Mouse (Mus musculus) forebrain, embryonic 10.5 days (tissue): ENCODE results near the gene Afmid. TPM values are rescaled to one million over a fixed set of nuclear protein-coding genes. Genes with fewer than 3 reads are reported as not detected.
"Not testable (repeated sequence)": the region's sequence is repeated elsewhere in the genome, so short reads cannot be mapped to it uniquely, and the experiment has no call there.

Experiments
- DNase-seq: peaks from one replicate; pipeline ENCODE4 v3.0.0-alpha.2; 2017; ENCODE audit warnings: low spot score; ENCODE audit errors: extremely low spot score
- H3K27ac ChIP-seq: fragments of 300-500 bp; sonication (generic); 2 replicates; pipeline ENCODE4 v1.5.1; 2016; ENCODE audit warnings: mild to moderate bottlenecking
- H3K27me3 ChIP-seq: fragments of 300-500 bp; sonication (generic); 2 replicates; pipeline ENCODE4 v1.6.1; 2016; ENCODE audit warnings: mild to moderate bottlenecking; ENCODE audit not compliant: poor library complexity, severe bottlenecking
- H3K36me3 ChIP-seq: fragments of 300-500 bp; sonication (generic); replicated peaks from 2 replicates; pipeline ENCODE4 v1.6.1; 2016; ENCODE audit warnings: mild to moderate bottlenecking, moderate library complexity
- H3K4me1 ChIP-seq: fragments of 300-500 bp; sonication (generic); 2 replicates; pipeline ENCODE4 v1.6.1; 2016
- H3K4me3 ChIP-seq: fragments of 300-500 bp; sonication (generic); 2 replicates; pipeline ENCODE4 v1.5.1; 2016; ENCODE audit warnings: mild to moderate bottlenecking, moderate library complexity
- H3K9me3 ChIP-seq: fragments of 300-500 bp; sonication (generic); 2 replicates; pipeline ENCODE4 v1.6.1; 2016; ENCODE audit warnings: mild to moderate bottlenecking, moderate library complexity
- WGBS: fragments of 180-500 bp; shearing (Covaris S2); methylation state at CpG from one replicate; pipeline ENCODE4 v1.1.7; 2016; 5-methylcytosine and 5-hydroxymethylcytosine counted together
- polyA plus RNA-seq: library from polyadenylated mRNA; unstranded; fragments of >200 nt; fragmentation: Nextera tagmentation; extraction: Ambion mirVana; gene quantifications from 2 replicates; pipeline ENCODE4 v1.2.1, GENCODE M21; 2016

Gene Afmid
- polyA plus RNA-seq, 1 experiment from 2014 or later: 4.0 TPM

GRCm38 (mm10) chr11:117799174-117799573, 26.6 kb upstream of the Afmid start:
- peak overlapping the region; percentile 27; the same call in 1 of the 2 replicates for H3K4me3 ChIP-seq

GRCm38 (mm10) chr11:117800038-117800437, 25.7 kb upstream of the Afmid start:
- Histone ChIP-seq H3K4me3 (no peak overlapping the region), H3K27ac (no peak overlapping the region), H3K27me3 (peaks cover 6% of the 10 kb centered on the region; the same call in 1 of the 2 replicates), H3K4me1 (peaks cover 20% of the 10 kb centered on the region), H3K9me3 (no peaks in the 10 kb centered on the region), H3K36me3 (no peaks in the 10 kb centered on the region)
- 90% methylated on average over 7 of the region's 7 CpGs for WGBS
- no peak for DNase-seq

More at GRCm38 (mm10) chr11:117799174-117799573, 26.6 kb upstream of the Afmid start:
- DNase-seq: no peak
- H3K9me3 ChIP-seq: no peaks in the 10 kb centered on the region
- peaks cover 21% of the 10 kb centered on the region for H3K4me1 ChIP-seq
- no peaks in the 10 kb centered on the region for H3K36me3 ChIP-seq
- 72% methylated on average over 5 of the region's 5 CpGs for WGBS
- H3K27ac ChIP-seq: no peak overlapping the region
- H3K27me3 ChIP-seq: peaks cover 7% of the 10 kb centered on the region

GRCm38 (mm10) chr11:117801650-117802049, 24.1 kb upstream of the Afmid start:
- Histone ChIP-seq H3K27me3 (peaks cover 10% of the 10 kb centered on the region; the same call in 1 of the 2 replicates), H3K27ac (no peak overlapping the region), H3K4me1 (peaks cover 24% of the 10 kb centered on the region), H3K9me3 (no peaks in the 10 kb centered on the region), H3K36me3 (no peaks in the 10 kb centered on the region), H3K4me3 (no peak overlapping the region)
- DNase-seq: no peak
- WGBS: 82% methylated on average over 7 of the region's 7 CpGs

- H3K4me1 ChIP-seq: peaks cover 10% of the 10 kb centered on the region; the same call in 1 of the 2 replicates
- H3K27ac ChIP-seq: no peak overlapping the region
- H3K36me3 ChIP-seq: no peaks in the 10 kb centered on the region
- 0 out of 2 replicates have a peak, but pooled peaks cover 4% of the 10 kb centered on the region for H3K27me3 ChIP-seq
- no peak for DNase-seq
- no peaks in the 10 kb centered on the region for H3K9me3 ChIP-seq
- H3K4me3 ChIP-seq: no peak overlapping the region
- 98% methylated on average over 3 of the region's 3 CpGs for WGBS
These were observed 22.5 kb upstream of the Afmid start for GRCm38 (mm10) chr11:117803166-117803688.

GRCm38 (mm10) chr11:117806781-117807180, 18.9 kb upstream of the Afmid start:
- Histone ChIP-seq H3K9me3 (no peaks in the 10 kb centered on the region), H3K27ac (no peak overlapping the region), H3K4me3 (no peak overlapping the region), H3K27me3 (0 out of 2 replicates have a peak, but pooled peaks cover 4% of the 10 kb centered on the region), H3K36me3 (peaks cover 5% of the 10 kb centered on the region), H3K4me1 (peaks cover 36% of the 10 kb centered on the region)
- 93% methylated on average over 6 of the region's 6 CpGs for WGBS
- no peak for DNase-seq

GRCm38 (mm10) chr11:117809407-117810311, 16.1 kb upstream of the Afmid start, which contains the start of the genes Gm20708 and Syngr2:
Gene Gm20708 (plus strand): TSS chr11:117809668.
Gene Syngr2 (plus strand): TSS chr11:117809668.
- Histone ChIP-seq H3K36me3 (peaks cover 34% of the 10 kb centered on the region), H3K27ac (peak within 1 kb of the TSS; percentile 85), H3K27me3 (0 out of 2 replicates have a peak, but pooled peaks cover 4% of the 10 kb centered on the region), H3K4me1 (peaks cover 32% of the 10 kb centered on the region), H3K4me3 (peak within 1 kb of the TSS; percentile 92), H3K9me3 (no peaks in the 10 kb centered on the region)
- peak; percentile 83 for DNase-seq
- under 1% methylated on average over 75 of the region's 75 CpGs for WGBS

GRCm38 (mm10) chr11:117810401-117811046, 15.2 kb upstream of the Afmid start:
- H3K27me3 ChIP-seq: 0 out of 2 replicates have a peak, but pooled peaks cover 4% of the 10 kb centered on the region
- peak overlapping the region; percentile 92 for H3K4me3 ChIP-seq
- H3K36me3 ChIP-seq: peaks cover 42% of the 10 kb centered on the region
- DNase-seq: peak; percentile 82
- H3K27ac ChIP-seq: peak overlapping the region; percentile 85
- WGBS: under 1% methylated on average over 21 of the region's 21 CpGs
- H3K9me3 ChIP-seq: no peaks in the 10 kb centered on the region
- H3K4me1 ChIP-seq: peaks cover 32% of the 10 kb centered on the region

GRCm38 (mm10) chr11:117813867-117814266, 11.9 kb upstream of the Afmid start:
- Histone ChIP-seq H3K4me1 (peaks cover 32% of the 10 kb centered on the region), H3K27ac (no peak overlapping the region), H3K9me3 (no peaks in the 10 kb centered on the region), H3K27me3 (no peaks in the 10 kb centered on the region), H3K4me3 (no peak overlapping the region), H3K36me3 (peaks cover 76% of the 10 kb centered on the region)
- DNase-seq: no peak
- 86% methylated on average over 5 of the region's 5 CpGs for WGBS

- H3K27ac ChIP-seq: no peak overlapping the region
- peaks cover 85% of the 10 kb centered on the region for H3K36me3 ChIP-seq
These were observed 10.9 kb upstream of the Afmid start for GRCm38 (mm10) chr11:117814704-117815366.

GRCm38 (mm10) chr11:117815850-117816249, 9.9 kb upstream of the Afmid start:
- not testable (repeated sequence) for H3K4me3 ChIP-seq, H3K27ac ChIP-seq, H3K27me3 ChIP-seq, DNase-seq, H3K9me3 ChIP-seq
- WGBS: 92% methylated on average over 9 of the region's 9 CpGs
- Histone ChIP-seq H3K4me1 (peaks cover 21% of the 10 kb centered on the region), H3K36me3 (peaks cover 95% of the 10 kb centered on the region)

More at GRCm38 (mm10) chr11:117814704-117815366, 10.9 kb upstream of the Afmid start:
- no peak for DNase-seq
- Histone ChIP-seq H3K4me3 (no peak overlapping the region), H3K27me3 (no peaks in the 10 kb centered on the region), H3K4me1 (peaks cover 31% of the 10 kb centered on the region), H3K9me3 (no peaks in the 10 kb centered on the region)
- 94% methylated on average over 6 of the region's 6 CpGs for WGBS

- H3K27me3 ChIP-seq: no peaks in the 10 kb centered on the region
- no peak overlapping the region for H3K27ac ChIP-seq
- H3K36me3 ChIP-seq: peaks cover 100% of the 10 kb centered on the region
- H3K9me3 ChIP-seq: no peaks in the 10 kb centered on the region
- WGBS: 92% methylated on average over 13 of the region's 13 CpGs
- H3K4me1 ChIP-seq: peaks cover 15% of the 10 kb centered on the region
- DNase-seq: no peak
- H3K4me3 ChIP-seq: no peak overlapping the region
These were observed 9.2 kb upstream of the Afmid start for GRCm38 (mm10) chr11:117816389-117816996.

GRCm38 (mm10) chr11:117819095-117819494, 6.6 kb upstream of the Afmid start:
- no peak overlapping the region for H3K27ac ChIP-seq
- DNase-seq: no peak
- H3K9me3 ChIP-seq: no peaks in the 10 kb centered on the region
- no peaks in the 10 kb centered on the region for H3K27me3 ChIP-seq
- no peak overlapping the region for H3K4me3 ChIP-seq
- H3K36me3 ChIP-seq: peaks cover 100% of the 10 kb centered on the region
- peaks cover 31% of the 10 kb centered on the region for H3K4me1 ChIP-seq
- WGBS: 78% methylated on average over 8 of the region's 8 CpGs
